Mouse (Mus musculus) CD4-positive helper T cell, adult 2 months (primary cell): Measurements from ENCODE around the gene Bean1.
A peak's percentile ranks its signal among the peaks of the same experiment; 100 is the strongest.

ENCODE experiments used
- DNase-seq: peaks from one replicate; pipeline ENCODE4 v3.0.0-alpha.2; 2012; ENCODE audit warnings: low read depth, missing footprints, low spot score

Gene Bean1

GRCm38 (mm10) chr8:104170118-104171049 is at the start of gene Bean1:
TSS of gene Bean1 (plus strand) at chr8:104170442.
- DNase-seq = no peak

- no peak for DNase-seq
Measured at GRCm38 (mm10) chr8:104121640-104122416, 48.4 kb upstream of the Bean1 start.

- no peak for DNase-seq
Measured at GRCm38 (mm10) chr8:104123080-104123657, 47.1 kb upstream of the Bean1 start.

- DNase-seq = no peak
Measured at GRCm38 (mm10) chr8:104124534-104124933, 45.7 kb upstream of the Bean1 start.

GRCm38 (mm10) chr8:104127160-104127883 is 42.9 kb upstream of the Bean1 start:
- DNase-seq = no peak

GRCm38 (mm10) chr8:104130916-104131315 is 39.3 kb upstream of the Bean1 start:
- no peak for DNase-seq

GRCm38 (mm10) chr8:104131414-104131975 is 38.7 kb upstream of the Bean1 start:
- no peak for DNase-seq

GRCm38 (mm10) chr8:104134521-104134920 is 35.7 kb upstream of the Bean1 start:
- no peak for DNase-seq

GRCm38 (mm10) chr8:104136277-104136676 is 34.0 kb upstream of the Bean1 start:
- DNase-seq = no peak

- no peak for DNase-seq
Measured at GRCm38 (mm10) chr8:104137636-104138035, 32.6 kb upstream of the Bean1 start.

- no peak for DNase-seq
Measured at GRCm38 (mm10) chr8:104140611-104141010, 29.6 kb upstream of the Bean1 start.

GRCm38 (mm10) chr8:104142415-104142814 is 27.8 kb upstream of the Bean1 start:
- no peak for DNase-seq

- DNase-seq = no peak
Measured at GRCm38 (mm10) chr8:104143379-104143778, 26.9 kb upstream of the Bean1 start.

GRCm38 (mm10) chr8:104144434-104145216 is 25.6 kb upstream of the Bean1 start:
- DNase-seq = no peak

- peak; percentile 58 for DNase-seq
Measured at GRCm38 (mm10) chr8:104145981-104146689, 24.1 kb upstream of the Bean1 start.

GRCm38 (mm10) chr8:104146717-104147494 is 23.3 kb upstream of the Bean1 start:
- no peak for DNase-seq

GRCm38 (mm10) chr8:104147947-104148346 is 22.3 kb upstream of the Bean1 start:
- no peak for DNase-seq

- DNase-seq = no peak
Measured at GRCm38 (mm10) chr8:104160731-104161130, 9.5 kb upstream of the Bean1 start.

- no peak for DNase-seq
Measured at GRCm38 (mm10) chr8:104169461-104169860, 781 bp upstream of the Bean1 start.
